ENCODE assay signal across 9 mouse cellular contexts in the genomic region with DNA sequence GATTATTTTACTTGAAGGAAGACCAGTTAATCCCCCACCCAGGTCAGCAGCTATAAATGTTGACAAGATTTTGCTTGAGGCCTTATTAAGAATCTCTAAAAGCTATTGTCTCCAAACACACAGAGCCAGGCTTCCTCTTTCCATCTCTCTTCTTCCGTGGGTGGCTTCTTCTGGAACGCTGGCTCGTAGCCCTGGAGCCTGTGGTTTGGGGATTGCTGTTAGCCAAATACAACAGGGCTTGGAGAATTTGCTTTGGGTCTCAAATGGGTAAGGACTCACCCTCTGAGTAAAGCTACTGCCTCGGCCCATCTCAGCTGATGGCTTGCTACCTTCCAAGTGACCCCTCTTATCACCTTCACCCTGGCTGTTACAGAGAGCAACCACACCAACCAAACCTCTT.
DNase-seq lines count a peak whose midpoint lies in the region; TF ChIP-seq lines count a peak whose summit lies in the region.
"Had no signal": no experiment of that assay in that cellular context is flagged by ENCODE, and none has a peak within 500 bp of the region (broad histone marks: within the 10 kb centered on the region; RNA-seq: fewer than 3 reads in every experiment).

No protein-coding gene starts in this region.

- peak; percentile 37 to 46 for DNase-seq in cerebellum, postnatal 14 days
- no peak for DNase-seq in cerebellum, postnatal 4 days (ENCODE audit: low spot score in 2 of 2)
- DNase-seq in lung, postnatal 10 days, result peak; percentile 47
- DNase-seq in lung, adult 2 months, result no peak
- peak; percentile 48 to 68 for DNase-seq in heart, adult 9 months (ENCODE audit: low spot score in 2 of 2)
- DNase-seq in right cerebral cortex, postnatal 25 days, result peak; percentile 32
- no peak for DNase-seq in thymus, postnatal 4 days
- no peak for DNase-seq in testis, postnatal 14 days (ENCODE audit: low spot score)
- DNase-seq: lung, postnatal 36 days had no signal

- WGBS in lung, adult 2 months, result 83% methylated on average over 4 of the region's 4 CpGs

- TF ChIP-seq POLR2A in lung, adult 2 months (IDR thresholded peaks at IDR 0.05; ENCODE audit: borderline replicate concordance, extremely low read depth, low read depth, low read length), result no peak

- H3K4me1 ChIP-seq in lung, adult 2 months (ENCODE audit: control insufficient read depth, insufficient read depth, low read length), result no peaks in the 10 kb centered on the region

- TF ChIP-seq CTCF in lung, adult 2 months (IDR thresholded peaks at IDR 0.05; ENCODE audit: insufficient read depth, low read length), result no peak

- H3K4me3 ChIP-seq in lung, adult 2 months (replicated peaks; ENCODE audit: extremely low read depth, low read depth, low read length), result no peak overlapping the region

Comparison
In these comparisons a context has a peak if more than half of its experiments do, and no peak if none do; other contexts are left out.
1. DNase-seq: peak in cerebellum, postnatal 14 days (2 of 2), lung, postnatal 10 days (single experiment), heart, adult 9 months (2 of 2) and right cerebral cortex, postnatal 25 days (single experiment); none in cerebellum, postnatal 4 days (0 of 2), lung, adult 2 months (single experiment), thymus, postnatal 4 days (single experiment) and testis, postnatal 14 days (single experiment).